Mouse (Mus musculus): ENCODE data around the gene Lef1.
A peak's percentile ranks its signal among the peaks of the same experiment; 100 is the strongest.

Lef1 gene

GRCm38 (mm10) chr3:131247851-131248250 lies 137.6 kb downstream of the Lef1 start:
- DNase-seq (ENCODE audit: low read depth, low spot score): no peak

GRCm38 (mm10) chr3:131248444-131248843 lies 138.2 kb downstream of the Lef1 start:
- DNase-seq (ENCODE audit: low read depth, low spot score): no peak

GRCm38 (mm10) chr3:131250283-131250682 lies 140.0 kb downstream of the Lef1 start:
- DNase-seq (ENCODE audit: low read depth, low spot score): no peak

DNA sequence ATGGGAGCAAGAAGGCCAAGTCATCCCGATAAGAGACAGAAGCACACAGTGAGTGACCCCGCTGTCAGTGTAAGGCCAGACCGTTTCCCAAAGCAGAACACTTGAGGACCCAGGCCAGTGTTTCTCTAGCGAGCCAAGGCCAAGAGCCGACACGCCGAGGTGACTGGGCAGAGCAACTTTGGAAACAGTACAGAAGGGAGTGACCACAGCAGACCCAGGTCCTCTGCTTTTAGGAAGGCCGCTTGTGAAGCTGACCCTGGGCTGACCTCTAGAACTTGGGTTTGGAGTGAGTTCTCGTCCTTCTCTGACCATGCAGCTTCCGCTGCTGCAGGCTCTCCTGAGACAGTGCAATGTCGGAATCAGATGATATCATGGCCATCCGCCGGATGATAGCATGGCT lies 140.7 kb downstream of the Lef1 start:
- DNase-seq (ENCODE audit: low read depth, low spot score): no peak

- no peak for DNase-seq (ENCODE audit: low read depth, low spot score)
Measured at GRCm38 (mm10) chr3:131251601-131252000, 141.3 kb downstream of the Lef1 start.

DNA sequence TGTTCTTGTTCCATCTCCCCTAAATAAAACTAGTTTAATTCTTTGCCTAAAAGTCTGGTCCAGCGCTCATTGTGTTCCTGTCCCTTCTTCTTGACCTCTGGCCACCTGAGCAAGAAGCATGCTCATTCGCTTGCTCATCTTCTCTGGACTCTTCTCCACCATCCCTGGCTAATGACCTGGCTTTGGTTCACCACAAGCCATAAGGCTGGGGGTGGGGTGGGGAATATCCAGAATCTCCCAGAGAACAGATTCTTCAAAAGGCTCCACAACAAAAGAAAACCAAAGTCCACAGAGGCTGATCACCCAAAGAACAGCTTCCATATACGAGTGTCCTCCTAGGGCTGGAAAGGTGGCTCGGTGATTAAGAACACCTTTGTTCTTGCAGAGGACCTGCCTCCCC lies 144.7 kb downstream of the Lef1 start:
- no peak for DNase-seq (ENCODE audit: low read depth, low spot score)

DNA sequence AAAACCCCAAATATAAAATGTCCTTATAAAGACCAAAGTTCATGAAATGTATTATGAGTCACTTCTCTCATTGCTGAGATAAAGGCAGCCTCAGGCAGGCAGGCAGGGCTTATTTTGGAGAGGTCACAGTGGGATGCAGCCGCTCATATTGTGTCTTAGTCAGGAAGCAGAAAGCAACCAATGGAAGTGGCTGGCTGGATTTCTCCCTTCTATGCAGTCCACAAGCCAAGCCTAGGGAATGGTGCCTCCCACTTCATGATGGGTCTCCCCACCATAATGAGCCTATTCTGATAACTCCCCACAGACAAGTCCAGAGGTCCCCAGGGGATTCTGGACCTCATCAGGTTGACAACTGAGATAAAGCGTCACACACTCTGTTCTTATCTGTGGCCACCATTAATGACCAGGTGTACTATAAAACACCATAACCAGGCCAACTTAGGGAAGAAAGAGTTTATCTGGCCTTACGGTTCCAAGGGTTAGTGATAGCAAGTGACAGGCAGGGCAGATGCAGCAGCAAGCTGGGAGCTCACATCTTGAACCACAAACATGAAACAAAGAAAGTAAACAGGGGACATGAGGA lies 145.2 kb downstream of the Lef1 start:
- DNase-seq (ENCODE audit: low read depth, low spot score): no peak

DNA sequence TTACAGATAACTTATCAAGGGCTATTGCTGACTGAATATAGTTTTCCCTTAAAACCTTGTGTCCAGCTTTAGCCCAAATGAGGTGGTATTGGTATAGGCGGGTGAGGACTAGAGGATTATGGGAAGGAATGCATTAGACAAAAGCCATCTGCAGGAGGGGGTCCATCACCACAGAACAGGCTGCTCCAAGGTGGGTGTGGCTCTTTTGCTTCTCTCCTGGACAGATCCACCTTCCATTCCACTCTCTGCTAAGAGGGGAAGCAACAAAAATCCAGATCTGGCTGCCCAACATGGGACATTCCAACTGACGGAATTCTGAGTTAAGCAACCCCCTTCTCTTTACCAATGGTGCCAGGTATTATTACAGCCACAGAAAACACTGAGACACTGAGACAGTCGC lies 148.7 kb downstream of the Lef1 start:
- DNase-seq (ENCODE audit: low read depth, low spot score): no peak

DNA sequence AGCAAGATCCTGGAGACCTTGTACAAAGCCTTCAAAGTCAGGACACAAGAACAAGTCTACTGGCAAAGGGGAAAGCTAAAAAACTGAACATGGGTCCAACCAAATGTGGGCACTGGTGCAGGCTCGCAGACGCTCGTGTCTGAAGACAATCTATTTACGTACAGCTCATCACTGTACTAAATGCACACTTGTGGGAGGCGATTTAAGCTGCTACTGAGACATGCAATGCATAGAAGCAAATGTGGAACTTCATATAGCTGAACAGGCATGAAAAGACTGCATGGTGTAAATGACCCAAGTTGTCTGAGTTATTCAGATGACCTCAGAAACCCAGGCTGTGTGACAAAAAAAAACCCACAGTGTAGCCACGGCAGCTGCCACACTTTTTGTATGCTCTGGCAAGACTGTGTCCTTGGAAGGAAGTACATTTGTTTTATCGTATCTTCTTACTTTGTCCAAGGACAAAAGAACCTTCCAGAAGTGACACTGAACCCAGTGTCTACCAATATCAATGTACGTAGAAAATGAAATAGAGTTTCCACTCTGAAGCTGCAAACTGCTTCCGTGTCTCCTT lies 149.2 kb downstream of the Lef1 start:
- DNase-seq (ENCODE audit: low read depth, low spot score): no peak

DNA sequence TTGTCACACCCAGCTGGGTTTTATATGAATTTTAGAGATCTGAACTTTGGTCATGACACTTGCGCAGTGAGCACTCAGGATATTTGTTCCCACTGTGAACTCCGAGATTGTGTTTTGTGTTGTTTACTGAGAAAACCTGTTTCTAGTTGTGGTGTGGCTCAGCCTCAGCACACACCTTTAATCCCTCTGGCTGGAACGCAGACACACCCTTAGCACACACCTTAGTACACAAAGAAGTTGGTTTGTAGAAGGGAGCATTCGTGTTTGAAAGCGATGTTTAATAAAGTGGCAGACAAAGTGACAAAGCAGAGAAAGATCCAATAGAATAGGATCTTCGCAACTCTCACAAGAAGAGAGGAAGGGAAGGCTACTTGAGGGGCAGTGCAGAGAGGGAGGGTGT lies 150.1 kb downstream of the Lef1 start:
- no peak for DNase-seq (ENCODE audit: low read depth, low spot score)

- peak; percentile 33 for DNase-seq (ENCODE audit: low read depth, low spot score)
Measured at GRCm38 (mm10) chr3:131263766-131264486, 153.7 kb downstream of the Lef1 start.

DNA sequence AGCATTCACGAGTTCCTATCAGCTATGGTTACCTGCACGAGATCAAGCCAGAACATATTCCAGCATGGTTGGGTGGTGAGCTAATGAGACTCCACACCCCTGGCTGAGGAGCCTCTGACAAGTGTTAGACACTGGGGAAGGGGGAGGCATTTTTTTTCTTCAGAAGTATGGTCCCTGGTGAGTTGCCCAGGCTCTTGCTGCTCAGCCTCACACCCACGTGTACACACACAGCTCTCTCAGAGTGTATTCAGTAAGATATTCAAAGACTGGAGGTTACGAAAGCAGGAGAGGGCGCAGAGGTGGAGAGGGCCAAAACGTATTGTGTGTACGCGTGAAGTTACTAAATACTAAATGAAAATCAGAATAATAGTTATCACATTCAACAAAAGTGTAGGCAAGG lies 155.2 kb downstream of the Lef1 start:
- no peak for DNase-seq (ENCODE audit: low read depth, low spot score)

DNA sequence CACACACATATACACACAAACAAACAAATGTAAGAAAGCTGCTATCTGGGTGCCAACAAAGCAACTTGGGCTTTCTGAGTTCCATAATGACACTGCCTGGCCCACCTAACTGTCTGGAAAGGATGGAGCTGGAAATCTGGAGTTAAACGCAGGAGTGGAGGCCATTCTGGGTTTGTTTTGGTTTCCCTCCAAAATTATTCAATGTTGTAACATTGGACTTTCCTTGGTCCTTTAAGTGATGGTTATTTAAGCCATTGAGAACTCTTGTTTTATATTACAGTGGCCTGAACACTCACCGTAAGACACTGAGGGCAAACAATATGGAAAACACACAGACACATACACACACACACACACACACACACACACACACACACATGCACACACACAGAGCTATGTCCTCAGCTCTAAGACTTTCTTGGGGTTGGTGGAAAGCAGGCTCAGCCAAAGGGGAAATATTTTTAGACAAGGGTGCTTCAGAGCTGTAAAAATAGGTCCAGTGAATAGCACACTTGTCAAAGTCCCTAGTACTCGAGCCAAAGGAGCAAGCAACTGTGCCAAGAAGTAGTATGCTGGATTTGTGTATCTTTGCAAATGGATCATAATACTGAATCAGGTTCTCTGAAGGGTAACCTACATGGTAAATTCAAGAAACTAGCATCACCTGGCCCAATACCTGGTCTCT lies 156.2 kb downstream of the Lef1 start:
- DNase-seq (ENCODE audit: low read depth, low spot score): no peak

GRCm38 (mm10) chr3:131270381-131270780 lies 160.1 kb downstream of the Lef1 start:
- no peak for DNase-seq (ENCODE audit: low read depth, low spot score)

GRCm38 (mm10) chr3:131271157-131271556 lies 160.9 kb downstream of the Lef1 start:
- peak; percentile 79 for DNase-seq (ENCODE audit: low read depth, low spot score)

- peak; percentile 91 for DNase-seq (ENCODE audit: low read depth, low spot score)
Measured at GRCm38 (mm10) chr3:131271559-131272373, 161.5 kb downstream of the Lef1 start, which contains the start of gene Hadh. Hadh (minus strand) TSS chr3:131272101.

GRCm38 (mm10) chr3:131272374-131273100 lies 162.3 kb downstream of the Lef1 start:
- DNase-seq (ENCODE audit: low read depth, low spot score): no peak

Measured in mesoderm, embryonic 11.5 days (tissue).